ENCODE assay signal across 9 mouse cellular contexts in the genomic region with DNA sequence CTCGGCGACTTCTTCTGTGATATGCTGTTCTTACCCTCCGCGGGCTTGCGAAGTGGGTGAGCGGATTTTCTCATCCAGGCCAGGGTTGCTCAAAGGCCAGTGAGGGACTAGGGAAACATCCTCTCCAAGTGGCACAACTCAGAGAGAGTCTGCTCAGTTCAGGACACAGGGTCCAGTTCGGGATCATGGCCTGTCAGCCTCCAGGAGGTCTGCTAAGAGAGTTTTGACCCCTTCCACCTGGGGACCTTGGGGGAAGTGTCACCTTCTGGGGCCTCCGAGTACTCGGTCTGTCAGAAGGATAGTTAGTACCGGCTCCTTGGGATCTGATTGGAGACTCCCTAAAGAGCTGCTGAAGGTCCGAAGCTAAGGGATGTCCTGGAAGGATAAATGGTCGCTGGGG. TPM values are rescaled to one million over a fixed set of nuclear protein-coding genes. Genes with fewer than 3 reads are reported as not detected.
DNase-seq lines count a peak whose midpoint lies in the region; ATAC-seq and TF ChIP-seq lines count a peak whose summit lies in the region.
"Had no signal": no experiment of that assay in that cellular context is flagged by ENCODE, and none has a peak within 500 bp of the region (broad histone marks: within the 10 kb centered on the region; RNA-seq: fewer than 3 reads in every experiment).

No protein-coding gene starts in this region.

- peak; percentile 46 for DNase-seq in embryo, embryonic 10.5 days (ENCODE audit: low spot score)
- no peak for DNase-seq in embryo, embryonic 10 days (ENCODE audit: low spot score)
- DNase-seq in CH12.LX (ENCODE audit: extremely low read depth): no peak
- DNase-seq in heart, postnatal 0 days (ENCODE audit: low spot score): no peak
- no peak for DNase-seq in liver, postnatal 0 days
- DNase-seq in urinary bladder, postnatal 36 days (ENCODE audit: low spot score in 2 of 2): no peak
- DNase-seq in spleen, adult 18-20 months: no peak
- DNase-seq in retina, postnatal 1 day: no peak
- DNase-seq: adrenal gland, adult 8-10 months had no signal

- no peaks in the 10 kb centered on the region for H3K79me2 ChIP-seq in CH12.LX (replicated peaks; ENCODE audit: control insufficient read depth, extremely low read depth, insufficient read depth, poor library complexity, severe bottlenecking)

- H3K4me2 ChIP-seq in CH12.LX (ENCODE audit: insufficient read depth, low read depth, poor library complexity, severe bottlenecking): peak overlapping the region; percentile 53
- H3K4me2 ChIP-seq in heart, postnatal 0 days (ENCODE audit: low read depth, low read length): peak overlapping the region; percentile 94
- peak overlapping the region; percentile 76 for H3K4me2 ChIP-seq in liver, postnatal 0 days (ENCODE audit: low read depth, low read length)

- peak overlapping the region in 1 of 3 experiments; percentile 52 for H3K4me3 ChIP-seq in CH12.LX (replicated peaks in 1 of 3; ENCODE audit: low read depth in 2 of 3, low read length in 2 of 3, poor library complexity in 1 of 3)
- peak overlapping the region; percentile 60 for H3K4me3 ChIP-seq in heart, postnatal 0 days (ENCODE audit: low read depth, low read length)
- peak overlapping the region; percentile 38 for H3K4me3 ChIP-seq in liver, postnatal 0 days (ENCODE audit: low read depth, low read length)

- H3K9me3 ChIP-seq in CH12.LX (replicated peaks; ENCODE audit: low read length): peaks cover 2% of the 10 kb centered on the region
- no peaks in the 10 kb centered on the region for H3K9me3 ChIP-seq in heart, postnatal 0 days (replicated peaks; ENCODE audit: control insufficient read depth, low read length)
- H3K9me3 ChIP-seq in liver, postnatal 0 days (ENCODE audit: low read length): no peaks in the 10 kb centered on the region

- in situ Hi-C loops in CH12.LX (cut with MboI; ENCODE audit: low pct_ligation_motif_present, low pct_unique_long_range_greater_than_20kb, low sequenced_read_pairs): loop anchor here (5.0 to 10.0 kb wide), 2 partner anchors 82 to 355 kb away; a partner anchor contains a TSS

- peaks cover 99% of the 10 kb centered on the region for H3K27me3 ChIP-seq in CH12.LX (replicated peaks)
- H3K27me3 ChIP-seq in heart, postnatal 0 days (ENCODE audit: control insufficient read depth, insufficient read depth, low read length): peaks cover 34% of the 10 kb centered on the region
- H3K27me3 ChIP-seq in liver, postnatal 0 days (ENCODE audit: insufficient read depth, low read length): peaks cover 77% of the 10 kb centered on the region

- dilution Hi-C loops in CH12.LX (cut with MboI; ENCODE audit: extremely low pct_ligation_motif_present, extremely low pct_unique_long_range_greater_than_20kb, low sequenced_read_pairs): no loop called here

- TF ChIP-seq EP300 in CH12.LX (IDR thresholded peaks at IDR 0.05; ENCODE audit: low read length): no peak
- no peak for TF ChIP-seq EP300 in heart, postnatal 0 days (IDR thresholded peaks at IDR 0.05; ENCODE audit: low read depth)
- no peak for TF ChIP-seq EP300 in liver, postnatal 0 days (IDR thresholded peaks at IDR 0.05; ENCODE audit: low read depth)

- H3K4me1 ChIP-seq in CH12.LX (ENCODE audit: control insufficient read depth in 1 of 2, insufficient read depth in 2 of 2): peaks cover 5 to 33% of the 10 kb centered on the region in 2 experiments; a peak in 3 of 4 replicates
- H3K4me1 ChIP-seq in heart, postnatal 0 days (ENCODE audit: control insufficient read depth, insufficient read depth): peaks cover 32% of the 10 kb centered on the region
- H3K4me1 ChIP-seq in liver, postnatal 0 days (ENCODE audit: insufficient read depth): peaks cover 29% of the 10 kb centered on the region

- TF ChIP-seq RAD21 in CH12.LX (IDR thresholded peaks at IDR 0.05; ENCODE audit: low read depth, low read length): no peak

- 6% methylated on average over 12 of the region's 12 CpGs for WGBS in heart, postnatal 0 days
- WGBS in liver, postnatal 0 days (ENCODE audit: insufficient replicate concordance): 7% methylated on average over 12 of the region's 12 CpGs

- ATAC-seq in heart, postnatal 0 days (ENCODE audit: insufficient read depth, low read depth): no peak
- no peak for ATAC-seq in liver, postnatal 0 days

- no peak for TF ChIP-seq CTCF in CH12.LX (conservative IDR thresholded peaks at IDR 0.05 in 1 of 2, IDR thresholded peaks at IDR 0.05 in 1 of 2; ENCODE audit: low read depth in 2 of 2, low read length in 2 of 2)
- TF ChIP-seq CTCF in heart, postnatal 0 days (IDR thresholded peaks at IDR 0.05; ENCODE audit: low read depth): no peak
- no peak for TF ChIP-seq CTCF in liver, postnatal 0 days (IDR thresholded peaks at IDR 0.05; ENCODE audit: low read depth)

- no peak overlapping the region for H3K27ac ChIP-seq in CH12.LX (ENCODE audit: insufficient read depth, low read depth)
- H3K27ac ChIP-seq in heart, postnatal 0 days (ENCODE audit: low read depth): no peak overlapping the region
- H3K27ac ChIP-seq in liver, postnatal 0 days (ENCODE audit: low read depth): no peak overlapping the region

- H3K9ac ChIP-seq in CH12.LX (ENCODE audit: insufficient read depth, low read depth): no peak overlapping the region
- 0 out of 2 replicates have a peak overlapping the region, but pooled peaks have one; percentile 45 for H3K9ac ChIP-seq in heart, postnatal 0 days (replicated peaks; ENCODE audit: low read depth, low read length)
- no peak overlapping the region for H3K9ac ChIP-seq in liver, postnatal 0 days (replicated peaks)

- no peak for TF ChIP-seq POLR2A in CH12.LX (IDR thresholded peaks at IDR 0.05; ENCODE audit: low read depth, low read length)

- H3K36me3 ChIP-seq in CH12.LX (replicated peaks in 1 of 2; ENCODE audit: control insufficient read depth in 1 of 2, insufficient read depth in 1 of 2, low read length in 1 of 2): no peaks in the 10 kb centered on the region
- no peaks in the 10 kb centered on the region for H3K36me3 ChIP-seq in heart, postnatal 0 days (replicated peaks; ENCODE audit: control insufficient read depth, insufficient read depth, low read length)
- H3K36me3 ChIP-seq in liver, postnatal 0 days (replicated peaks; ENCODE audit: insufficient read depth, low read length): no peaks in the 10 kb centered on the region

TF ChIP-seq in CH12.LX, 34 proteins besides CTCF, POLR2A, EP300 and RAD21:
- TF ChIP-seq MYC (IDR thresholded peaks at IDR 0.05; ENCODE audit: low read depth, low read length) (no peak), E2F4 (IDR thresholded peaks at IDR 0.05; ENCODE audit: insufficient replicate concordance, low read depth, low read length) (no peak), CHD1 (IDR thresholded peaks at IDR 0.05; ENCODE audit: low read depth, low read length) (no peak), NRF1 (IDR thresholded peaks at IDR 0.05; ENCODE audit: low read depth, low read length) (no peak), NELFE (IDR thresholded peaks at IDR 0.05; ENCODE audit: low read depth, low read length) (no peak), UBTF (IDR thresholded peaks at IDR 0.05; ENCODE audit: low read depth, low read length) (no peak), RCOR1 (conservative IDR thresholded peaks at IDR 0.05; ENCODE audit: low read depth, low read length) (no peak), MEF2A (IDR thresholded peaks at IDR 0.05; ENCODE audit: borderline replicate concordance, low read depth, low read length) (no peak), ZC3H11A (IDR thresholded peaks at IDR 0.05; ENCODE audit: low read depth, low read length) (no peak), MAFK (IDR thresholded peaks at IDR 0.05; ENCODE audit: insufficient replicate concordance, low read length) (no peak), ZNF384 (IDR thresholded peaks at IDR 0.05; ENCODE audit: low read depth, low read length) (no peak), JUND (conservative IDR thresholded peaks at IDR 0.05; ENCODE audit: low read depth, low read length) (no peak), BHLHE40 (IDR thresholded peaks at IDR 0.05; ENCODE audit: low read depth, low read length) (no peak), SIN3A (IDR thresholded peaks at IDR 0.05; ENCODE audit: low read length) (no peak), JUN (IDR thresholded peaks at IDR 0.05; ENCODE audit: insufficient read depth, low read depth, low read length) (no peak)

RNA-seq across cellular contexts. Expression of a gene that starts 4.4 kb away (rescaled TPM):
- total RNA-seq in CH12.LX (2012; rRNA removed) (0.21 TPM in 1 of 2 replicates, not detected in the other), CH12.LX (2014; rRNA removed) (not detected in 2 replicates)
- not detected in 2 replicates for polyA plus RNA-seq in CH12.LX (2012; ENCODE audit: insufficient read length, low read depth)
- total RNA-seq in heart, postnatal 0 days (2014; rRNA removed; ENCODE audit: low replicate concordance): 22.9 and 33.9 TPM in 2 replicates
- polyA plus RNA-seq in heart, postnatal 0 days (2015; fragmentation: Nextera tagmentation; extraction: Ambion mirVana): 4.3 and 4.4 TPM in 2 replicates
- 0.12 and 0.40 TPM in 2 replicates for polyA plus RNA-seq in liver, postnatal 0 days (2015; fragmentation: Nextera tagmentation; extraction: Ambion mirVana)
